In genomic region chr5:24388246-24388915, GRCm38 (mm10) we compare ENCODE assay signal across 9 mouse cellular contexts. TPM values are rescaled to one million over a fixed set of nuclear protein-coding genes. Genes with fewer than 3 reads are reported as not detected.
A peak's percentile ranks its signal among the peaks of the same experiment; 100 is the strongest.
DNase-seq lines count a peak whose midpoint lies in the region; ATAC-seq and TF ChIP-seq lines count a peak whose summit lies in the region.
"Had no signal": no experiment of that assay in that cellular context is flagged by ENCODE, and none has a peak within 500 bp of the region (broad histone marks: within the 10 kb centered on the region; RNA-seq: fewer than 3 reads in every experiment).

No protein-coding gene starts in this region.

- H3K4me3 ChIP-seq in kidney, embryonic 14.5 days (ENCODE audit: low read length), result peak overlapping the region; percentile 45
- peak overlapping the region; percentile 12 for H3K4me3 ChIP-seq in bone marrow, adult 2 months (replicated peaks; ENCODE audit: control insufficient read depth, low read depth, low read length)
- H3K4me3 ChIP-seq in hindbrain, embryonic 12.5 days, result peak overlapping the region; percentile 45
- peak overlapping the region; percentile 48 for H3K4me3 ChIP-seq in midbrain, embryonic 13.5 days (replicated peaks)

- no peak for TF ChIP-seq CTCF in bone marrow, adult 2 months (IDR thresholded peaks at IDR 0.05; ENCODE audit: control insufficient read depth, insufficient read depth, low read length)

- peak overlapping the region; percentile 94 for H3K4me2 ChIP-seq in kidney, embryonic 14.5 days (replicated peaks; ENCODE audit: low read depth, low read length)
- H3K4me2 ChIP-seq in hindbrain, embryonic 12.5 days (replicated peaks), result peak overlapping the region; percentile 90
- peak overlapping the region; percentile 93 for H3K4me2 ChIP-seq in midbrain, embryonic 13.5 days (replicated peaks)

- H3K9me3 ChIP-seq in kidney, embryonic 14.5 days (ENCODE audit: control insufficient read depth, low read length), result no peaks in the 10 kb centered on the region
- H3K9me3 ChIP-seq in hindbrain, embryonic 12.5 days (replicated peaks), result no peaks in the 10 kb centered on the region
- H3K9me3 ChIP-seq in midbrain, embryonic 13.5 days, result no peaks in the 10 kb centered on the region

- ATAC-seq in kidney, embryonic 14.5 days (ENCODE audit: low FRiP score, low TSS enrichment), result no peak
- no peak for ATAC-seq in hindbrain, embryonic 12.5 days (ENCODE audit: low FRiP score)
- no peak for ATAC-seq in midbrain, embryonic 13.5 days

- H3K9ac ChIP-seq in kidney, embryonic 14.5 days (ENCODE audit: low read depth, low read length), result peak overlapping the region; percentile 65
- peak overlapping the region; percentile 59 for H3K9ac ChIP-seq in hindbrain, embryonic 12.5 days
- H3K9ac ChIP-seq in midbrain, embryonic 13.5 days (replicated peaks), result peak overlapping the region; percentile 68

- WGBS in kidney, embryonic 14.5 days, result 21% methylated on average over 26 of the region's 26 CpGs
- 27% methylated on average over 26 of the region's 26 CpGs for WGBS in bone marrow, adult 2 months
- WGBS in hindbrain, embryonic 12.5 days, result 24% methylated on average over 26 of the region's 26 CpGs
- WGBS in midbrain, embryonic 13.5 days, result 22% methylated on average over 26 of the region's 26 CpGs

- peaks cover 17% of the 10 kb centered on the region for H3K4me1 ChIP-seq in kidney, embryonic 14.5 days (ENCODE audit: control insufficient read depth, insufficient read depth, low read length)
- peaks cover 6% of the 10 kb centered on the region for H3K4me1 ChIP-seq in bone marrow, adult 2 months (ENCODE audit: control insufficient read depth, insufficient read depth, low read length)
- H3K4me1 ChIP-seq in hindbrain, embryonic 12.5 days, result peaks cover 21% of the 10 kb centered on the region
- peaks cover 26% of the 10 kb centered on the region for H3K4me1 ChIP-seq in midbrain, embryonic 13.5 days (replicated peaks)

- TF ChIP-seq POLR2A in bone marrow, adult 2 months (IDR thresholded peaks at IDR 0.05; ENCODE audit: borderline replicate concordance, control insufficient read depth, low read depth, low read length), result no peak

- H3K27ac ChIP-seq in kidney, embryonic 14.5 days (ENCODE audit: low read depth, low read length), result no peak overlapping the region
- 0 out of 2 replicates have a peak overlapping the region, but pooled peaks have one; percentile 23 for H3K27ac ChIP-seq in bone marrow, adult 2 months (ENCODE audit: control insufficient read depth, insufficient read depth, low read depth, low read length, poor library complexity)
- H3K27ac ChIP-seq in hindbrain, embryonic 12.5 days, result no peak overlapping the region
- no peak overlapping the region for H3K27ac ChIP-seq in midbrain, embryonic 13.5 days

- H3K27me3 ChIP-seq in kidney, embryonic 14.5 days (ENCODE audit: control insufficient read depth, insufficient read depth, low read length), result peaks cover 16% of the 10 kb centered on the region
- peaks cover 54% of the 10 kb centered on the region for H3K27me3 ChIP-seq in hindbrain, embryonic 12.5 days
- H3K27me3 ChIP-seq in midbrain, embryonic 13.5 days, result peaks cover 63% of the 10 kb centered on the region

- no peak for DNase-seq in kidney, postnatal 4 days
- no peak for DNase-seq in T-cell, adult 2 months (ENCODE audit: low spot score)
- no peak for DNase-seq in cerebellum, postnatal 25 days
- no peak for DNase-seq in frontal cortex, adult 2 months (ENCODE audit: extremely low spot score in 1 of 2, low spot score in 1 of 2)
- DNase-seq: layer of hippocampus, adult 9-11 months had no signal

- H3K36me3 ChIP-seq in kidney, embryonic 14.5 days (ENCODE audit: control insufficient read depth, insufficient read depth, low read length), result no peaks in the 10 kb centered on the region
- H3K36me3 ChIP-seq in hindbrain, embryonic 12.5 days, result no peaks in the 10 kb centered on the region
- H3K36me3 ChIP-seq in midbrain, embryonic 13.5 days, result no peaks in the 10 kb centered on the region

RNA-seq across cellular contexts. Expression of gene Atg9b, which starts 3.6 kb away (rescaled TPM):
- 1.1 and 1.3 TPM in 2 replicates for polyA plus RNA-seq in kidney, embryonic 14.5 days (2014; fragmentation: Nextera tagmentation; extraction: Ambion mirVana)
- 0.70 and 1.1 TPM in 2 replicates for polyA plus RNA-seq in bone marrow, adult 2 months (2011; ENCODE audit: insufficient read depth, insufficient read length, low replicate concordance, missing spikeins)
- polyA plus RNA-seq in hindbrain, embryonic 12.5 days (2016; fragmentation: Nextera tagmentation; extraction: Ambion mirVana), result 0.35 and 0.46 TPM in 2 replicates
- 0.39 and 0.69 TPM in 2 replicates for polyA plus RNA-seq in midbrain, embryonic 13.5 days (2015; fragmentation: Nextera tagmentation; extraction: Ambion mirVana)
- 3.0 and 4.7 TPM in 2 replicates for polyA plus RNA-seq in frontal cortex, adult 2 months (2012; rRNA removed)

RNA-seq across cellular contexts. Expression of gene Abcb8, which starts 5.1 kb away (rescaled TPM):
- polyA plus RNA-seq in kidney, embryonic 14.5 days (2014; fragmentation: Nextera tagmentation; extraction: Ambion mirVana), result 44.9 and 55.0 TPM in 2 replicates
- 10.2 and 11.2 TPM in 2 replicates for polyA plus RNA-seq in bone marrow, adult 2 months (2011; ENCODE audit: insufficient read depth, insufficient read length, low replicate concordance, missing spikeins)
- 38.7 and 43.5 TPM in 2 replicates for polyA plus RNA-seq in hindbrain, embryonic 12.5 days (2016; fragmentation: Nextera tagmentation; extraction: Ambion mirVana)
- 50.2 and 51.5 TPM in 2 replicates for polyA plus RNA-seq in midbrain, embryonic 13.5 days (2015; fragmentation: Nextera tagmentation; extraction: Ambion mirVana)
- polyA plus RNA-seq in frontal cortex, adult 2 months (2012; rRNA removed), result 49.5 and 53.9 TPM in 2 replicates

RNA-seq across cellular contexts. Expression of gene Nos3, which starts 23.8 kb away (rescaled TPM):
- 6.3 and 12.0 TPM in 2 replicates for polyA plus RNA-seq in kidney, embryonic 14.5 days (2014; fragmentation: Nextera tagmentation; extraction: Ambion mirVana)
- 0.47 TPM in 1 of 2 replicates, not detected in the other for polyA plus RNA-seq in bone marrow, adult 2 months (2011; ENCODE audit: insufficient read depth, insufficient read length, low replicate concordance, missing spikeins)
- 8.8 and 9.0 TPM in 2 replicates for polyA plus RNA-seq in hindbrain, embryonic 12.5 days (2016; fragmentation: Nextera tagmentation; extraction: Ambion mirVana)
- polyA plus RNA-seq in midbrain, embryonic 13.5 days (2015; fragmentation: Nextera tagmentation; extraction: Ambion mirVana), result 7.0 and 7.8 TPM in 2 replicates
- 10.1 and 10.7 TPM in 2 replicates for polyA plus RNA-seq in frontal cortex, adult 2 months (2012; rRNA removed)

RNA-seq across cellular contexts. Expression of gene Asic3, which starts 24.8 kb away (rescaled TPM):
- 0.57 and 0.60 TPM in 2 replicates for polyA plus RNA-seq in kidney, embryonic 14.5 days (2014; fragmentation: Nextera tagmentation; extraction: Ambion mirVana)
- not detected in 2 replicates for polyA plus RNA-seq in bone marrow, adult 2 months (2011; ENCODE audit: insufficient read depth, insufficient read length, low replicate concordance, missing spikeins)
- 1.0 and 1.2 TPM in 2 replicates for polyA plus RNA-seq in hindbrain, embryonic 12.5 days (2016; fragmentation: Nextera tagmentation; extraction: Ambion mirVana)
- polyA plus RNA-seq in midbrain, embryonic 13.5 days (2015; fragmentation: Nextera tagmentation; extraction: Ambion mirVana), result not detected in 2 replicates
- polyA plus RNA-seq in frontal cortex, adult 2 months (2012; rRNA removed), result 0.86 and 0.92 TPM in 2 replicates

RNA-seq across cellular contexts. Expression of gene Cdk5, which starts 34.9 kb away (rescaled TPM):
- 45.5 and 60.2 TPM in 2 replicates for polyA plus RNA-seq in kidney, embryonic 14.5 days (2014; fragmentation: Nextera tagmentation; extraction: Ambion mirVana)
- polyA plus RNA-seq in bone marrow, adult 2 months (2011; ENCODE audit: insufficient read depth, insufficient read length, low replicate concordance, missing spikeins), result 28.2 and 54.7 TPM in 2 replicates
- 61.0 and 63.8 TPM in 2 replicates for polyA plus RNA-seq in hindbrain, embryonic 12.5 days (2016; fragmentation: Nextera tagmentation; extraction: Ambion mirVana)
- 95.9 and 102 TPM in 2 replicates for polyA plus RNA-seq in midbrain, embryonic 13.5 days (2015; fragmentation: Nextera tagmentation; extraction: Ambion mirVana)
- polyA plus RNA-seq in frontal cortex, adult 2 months (2012; rRNA removed), result 214 and 226 TPM in 2 replicates
